Mouse (Mus musculus): ENCODE measurements around the gene Cyp4b1.
"Not testable (repeated sequence)": the region's sequence is repeated elsewhere in the genome, so short reads cannot be mapped to it uniquely, and the experiment has no call there.

Cyp4b1 gene

DNA sequence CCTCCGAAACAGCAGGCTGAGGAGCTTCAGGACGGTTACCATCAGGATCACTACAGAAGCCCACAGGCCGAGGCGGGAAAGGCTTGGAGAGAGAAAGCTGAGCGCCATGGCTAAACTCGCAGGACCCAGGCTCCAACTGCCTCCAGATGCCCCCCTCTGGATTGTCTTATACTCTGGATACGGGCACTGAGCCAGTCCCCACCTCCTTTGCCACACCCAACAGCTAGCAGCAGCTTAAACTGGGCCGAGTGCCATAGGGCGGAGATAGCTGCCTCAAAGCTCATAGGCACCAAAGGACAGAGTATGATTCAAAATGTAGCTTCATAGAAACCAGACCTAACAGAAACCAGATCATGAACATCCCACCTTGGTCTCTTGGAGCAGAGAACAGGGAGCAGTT, at the start of gene Cyp4b1:
TSS of gene Cyp4b1 (minus strand) at position 144 of the 400 bp plus-strand sequence.
- DNase-seq = no peak

DNA sequence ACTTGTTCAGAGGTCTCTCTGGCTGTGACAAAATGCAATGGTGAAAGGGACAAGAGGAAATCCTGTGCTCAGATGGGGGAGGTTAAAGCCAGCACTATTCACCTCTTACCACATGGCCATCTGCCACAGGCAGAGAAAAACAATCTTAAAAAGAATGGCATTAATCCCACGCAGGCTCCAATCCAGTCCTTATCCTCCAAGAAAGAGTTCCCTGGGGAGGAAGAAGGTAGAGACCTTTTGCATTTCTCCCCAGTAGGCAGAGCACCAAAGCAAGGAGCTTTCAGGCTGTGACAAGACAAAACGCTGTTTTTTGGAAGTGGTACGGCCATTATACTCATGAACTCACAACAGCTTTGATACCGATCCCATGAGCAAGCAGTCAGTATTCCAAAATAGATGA, 38.8 kb upstream of the Cyp4b1 start:
- DNase-seq = no peak

DNA sequence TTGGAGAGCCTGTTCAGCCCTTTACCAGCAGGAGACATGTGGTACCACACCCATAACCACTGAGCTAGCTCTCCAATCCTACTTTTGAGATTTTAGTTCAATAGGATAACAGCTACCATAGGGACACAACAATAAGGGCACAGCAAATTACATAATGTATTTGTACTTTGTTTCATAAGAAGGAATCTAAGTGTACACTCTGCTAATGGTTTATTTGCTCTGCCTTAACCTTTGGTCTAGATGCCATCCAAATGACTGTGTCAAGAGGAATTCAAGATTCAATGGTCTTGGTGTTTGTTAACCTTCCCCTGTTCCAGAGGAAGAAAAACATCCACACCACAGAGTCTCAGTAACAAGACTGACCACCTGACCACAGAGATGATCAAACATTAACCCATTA, 11.7 kb upstream of the Cyp4b1 start:
- DNase-seq = no peak

DNA sequence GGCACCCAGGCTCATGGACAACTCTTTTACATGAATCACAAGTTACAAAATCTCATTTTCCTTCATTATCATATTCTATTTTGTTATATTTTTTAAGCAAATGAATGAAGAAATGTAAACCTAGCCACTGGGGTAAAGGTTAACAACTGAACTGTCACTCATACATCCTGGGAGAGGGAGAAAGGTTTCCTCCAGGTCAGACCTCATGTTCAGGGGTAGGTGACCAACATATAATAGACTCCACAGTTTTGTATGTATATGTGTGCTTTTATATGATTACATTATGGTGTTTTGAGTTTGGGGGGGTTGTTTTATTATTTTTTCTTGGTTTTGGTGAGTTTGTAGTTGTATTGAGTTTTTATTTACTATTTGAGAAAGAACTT, 10.3 kb upstream of the Cyp4b1 start:
- no peak for DNase-seq

DNA sequence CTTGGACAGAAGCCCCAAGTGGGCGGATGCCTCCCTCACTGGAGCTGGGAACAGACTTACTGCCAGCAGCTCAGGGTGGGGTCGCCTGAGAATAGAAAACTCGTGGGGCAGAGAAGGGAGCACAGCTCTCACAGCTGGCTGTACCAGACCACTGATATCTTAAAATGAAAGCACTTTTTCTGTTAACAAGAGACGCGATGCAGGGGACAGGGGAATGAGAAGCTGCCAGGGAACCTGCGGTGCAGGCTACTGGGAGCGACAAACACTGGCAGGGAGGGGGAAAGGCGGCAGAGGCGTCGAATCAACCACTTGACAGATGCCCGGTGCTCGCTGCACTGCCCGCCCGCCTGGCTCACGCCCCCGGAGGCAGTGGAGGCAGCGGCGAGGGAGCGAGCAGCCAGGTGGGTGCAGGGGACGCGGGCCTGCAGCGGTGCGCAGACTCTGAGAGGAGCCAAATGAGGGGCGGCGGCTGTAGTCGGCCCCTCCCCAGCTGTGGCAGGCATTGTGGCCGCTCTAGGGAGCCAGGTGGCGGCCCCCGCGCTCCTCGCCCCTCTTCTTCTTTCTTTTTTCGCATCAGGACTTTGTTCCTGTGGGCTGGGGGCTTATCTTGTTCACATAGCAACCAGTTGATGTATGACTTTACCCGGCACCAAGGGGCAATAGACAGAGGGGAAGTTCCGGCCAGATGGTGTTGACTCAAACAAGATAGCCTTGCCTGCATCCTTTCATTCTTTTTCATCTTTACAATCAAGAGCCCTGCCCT, 9.8 kb upstream of the Cyp4b1 start:
- no peak for DNase-seq

DNA sequence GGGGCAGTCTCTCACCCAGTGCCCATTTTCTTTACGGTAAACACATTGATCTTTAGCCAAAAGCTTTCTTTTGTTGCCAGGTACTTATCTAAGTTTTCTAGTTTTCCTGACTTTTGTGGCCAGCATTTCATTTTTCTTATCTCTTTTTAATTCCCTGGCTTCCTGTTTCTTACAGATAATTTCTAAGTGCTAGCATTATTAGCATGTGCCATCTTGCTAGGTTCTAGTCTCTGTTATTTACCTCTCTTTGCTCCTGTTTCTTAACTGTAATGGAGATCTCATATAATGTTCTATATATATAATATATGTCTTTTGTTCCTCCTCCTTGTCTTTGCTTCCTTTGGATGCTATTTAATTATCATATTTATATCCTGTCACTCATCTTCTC, 9.0 kb upstream of the Cyp4b1 start:
- not testable (repeated sequence) for DNase-seq

DNA sequence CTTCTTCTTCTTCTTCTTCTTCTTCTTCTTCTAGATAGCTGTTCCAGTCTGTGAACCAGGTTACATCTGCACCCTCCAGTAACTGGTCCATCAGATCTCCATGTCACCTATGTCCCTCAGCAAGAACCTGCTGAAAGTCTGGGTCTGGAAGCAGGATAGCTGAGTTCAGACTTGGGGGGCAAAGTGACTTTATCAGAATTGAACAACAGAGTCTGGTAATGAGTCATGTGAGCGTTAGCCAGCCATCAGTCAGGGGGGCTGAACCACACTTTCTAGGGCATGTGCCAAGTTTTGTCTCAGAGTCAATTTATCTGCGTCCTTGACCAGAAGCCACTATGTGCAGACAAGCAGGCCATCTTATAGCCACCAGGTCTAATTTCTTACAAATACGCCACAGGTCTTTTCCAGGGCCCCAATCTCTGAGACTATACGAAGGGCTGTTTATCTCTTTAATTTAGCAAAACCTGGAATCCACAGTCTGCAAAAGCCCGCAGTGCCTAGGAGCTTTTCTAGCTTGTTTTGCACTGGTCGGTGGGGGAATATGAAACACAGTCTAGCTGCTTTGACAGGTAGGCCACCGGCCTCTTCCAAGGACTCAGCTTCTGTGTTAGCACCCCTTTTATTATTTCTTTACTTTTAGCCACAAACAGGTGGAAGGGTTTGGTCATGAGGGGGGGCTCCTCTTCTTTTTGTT, 8.5 kb upstream of the Cyp4b1 start:
- not testable (repeated sequence) for DNase-seq

DNA sequence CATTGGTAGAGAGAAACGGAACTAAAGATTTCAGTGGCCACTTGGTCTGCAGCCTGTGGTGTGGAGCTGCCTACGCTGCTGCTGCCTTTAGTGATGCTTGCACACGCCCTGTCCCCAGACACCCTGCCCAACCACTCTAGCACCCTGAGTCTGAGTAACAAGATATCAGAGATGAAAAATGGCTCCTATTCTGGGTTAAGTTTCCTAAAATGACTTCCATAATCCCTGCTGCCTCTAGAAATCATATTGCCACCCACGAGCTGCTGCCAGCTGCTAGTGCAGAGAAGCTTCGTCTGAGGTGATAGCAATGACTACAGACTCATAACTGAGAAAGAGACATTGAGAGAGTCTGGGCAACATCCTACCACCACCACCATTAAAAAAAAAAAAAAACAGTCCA, 3.3 kb upstream of the Cyp4b1 start:
- no peak for DNase-seq

DNA sequence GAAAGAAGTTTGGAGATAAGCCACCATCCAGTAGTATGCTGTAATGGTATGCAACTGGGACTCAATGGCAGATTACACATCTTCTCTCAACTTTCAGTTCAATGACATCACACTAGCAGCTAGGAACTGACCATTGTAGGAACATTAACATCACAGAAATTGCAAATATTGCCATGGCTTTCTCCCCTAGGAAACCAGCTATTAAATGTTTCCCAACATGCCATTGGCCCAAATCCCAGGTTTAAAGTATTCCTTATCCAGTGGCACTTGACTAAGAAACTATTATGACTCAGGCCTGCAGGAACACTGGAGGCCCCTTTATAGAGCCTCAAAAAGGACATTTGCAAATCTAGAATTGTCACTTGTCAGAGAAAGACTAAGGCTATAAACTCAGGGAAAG, 1.8 kb upstream of the Cyp4b1 start:
- no peak for DNase-seq

DNA sequence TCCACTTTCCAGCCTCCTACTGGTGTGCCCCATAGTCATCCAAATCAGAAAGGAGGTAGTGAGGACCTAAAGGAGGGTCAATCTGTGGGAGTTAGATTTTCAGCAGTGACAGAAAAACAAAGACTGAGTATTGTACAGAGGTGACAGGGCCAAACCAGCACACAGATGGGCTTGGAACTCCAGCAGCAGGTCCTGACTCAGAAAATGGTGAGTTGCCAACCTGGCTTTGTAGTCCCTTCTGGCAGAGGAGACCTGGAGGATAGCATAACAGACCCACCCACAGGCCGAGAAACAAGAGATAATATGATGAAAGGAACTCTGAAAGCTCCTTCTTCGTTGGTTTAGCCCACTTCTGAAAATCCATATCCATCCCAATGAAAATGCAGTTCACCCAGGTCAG, 1.2 kb upstream of the Cyp4b1 start:
- no peak for DNase-seq

DNA sequence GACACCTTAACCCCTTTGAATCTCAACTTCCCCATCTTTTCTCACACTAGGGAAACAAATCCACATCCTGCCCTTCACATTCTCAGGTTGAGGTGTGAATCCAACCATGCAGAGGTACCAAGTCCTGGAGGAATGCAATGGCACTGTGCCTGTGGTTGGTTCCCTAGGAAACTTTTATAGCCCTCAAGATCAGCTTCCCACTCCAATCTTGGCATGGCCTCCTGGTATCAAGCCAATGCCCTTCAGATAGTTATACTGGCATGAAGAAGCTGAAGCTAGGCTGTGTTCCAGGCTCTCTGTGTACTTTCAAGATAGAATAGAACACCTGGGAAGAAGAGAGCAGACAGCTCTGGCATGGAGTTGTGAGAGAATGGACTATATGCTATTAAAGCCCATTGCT, 2.2 kb downstream of the Cyp4b1 start:
- no peak for DNase-seq

DNA sequence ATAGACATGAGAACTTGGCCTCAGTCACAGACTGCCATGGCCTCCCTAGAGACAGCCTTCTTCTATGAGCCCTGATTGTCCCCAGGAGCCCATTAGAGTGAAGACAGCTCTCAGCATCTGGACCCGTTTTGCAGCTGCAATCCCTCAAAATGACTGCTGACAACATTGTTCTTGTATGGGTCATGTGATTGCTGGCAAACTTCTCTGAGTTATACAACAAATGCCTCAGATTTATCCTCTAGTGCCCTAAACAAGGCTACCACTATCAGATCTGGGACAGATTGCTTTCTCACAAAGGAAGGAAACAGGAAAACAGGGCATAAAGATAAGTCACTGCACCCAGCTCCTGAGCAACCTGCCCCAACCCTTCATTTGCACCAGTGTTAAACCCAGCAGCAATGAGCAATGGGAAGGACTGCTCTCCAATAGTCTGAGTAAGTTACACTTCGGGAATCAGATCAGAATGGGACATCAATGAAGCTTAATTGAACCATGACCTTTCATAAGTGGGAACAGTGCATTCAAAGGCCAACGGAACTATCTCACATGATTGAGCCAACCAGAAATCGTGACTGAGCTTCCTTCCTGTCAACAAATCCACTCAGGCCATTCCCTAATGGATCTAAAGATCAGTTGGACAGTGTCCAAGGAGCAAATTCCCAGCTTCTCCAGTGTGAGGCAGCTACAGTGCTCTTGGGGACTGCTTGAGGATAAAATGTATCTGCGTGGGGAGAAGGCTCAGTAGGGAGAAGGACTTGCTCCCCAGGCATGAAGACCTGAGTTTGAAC, 4.4 kb downstream of the Cyp4b1 start:
- DNase-seq = no peak

DNA sequence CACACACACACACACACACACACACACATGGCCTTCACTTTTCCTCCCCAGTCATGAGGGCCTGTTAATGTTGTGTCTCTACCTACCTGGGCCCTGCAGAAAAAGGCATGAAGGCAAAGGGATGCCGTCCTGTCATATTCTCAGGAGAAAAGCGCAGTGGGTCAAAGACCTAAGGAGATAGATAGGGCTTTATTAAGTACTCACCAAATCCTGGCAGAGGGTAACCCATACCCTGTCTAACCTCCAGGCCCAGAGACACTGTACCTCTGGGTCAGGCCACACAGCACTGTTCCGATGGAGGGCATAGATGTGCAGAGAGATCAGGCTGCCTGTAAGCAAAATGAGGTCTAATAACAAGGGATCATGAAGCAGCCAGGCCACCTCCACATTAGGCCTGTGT, 22.0 kb downstream of the Cyp4b1 start:
- not testable (repeated sequence) for DNase-seq

DNA sequence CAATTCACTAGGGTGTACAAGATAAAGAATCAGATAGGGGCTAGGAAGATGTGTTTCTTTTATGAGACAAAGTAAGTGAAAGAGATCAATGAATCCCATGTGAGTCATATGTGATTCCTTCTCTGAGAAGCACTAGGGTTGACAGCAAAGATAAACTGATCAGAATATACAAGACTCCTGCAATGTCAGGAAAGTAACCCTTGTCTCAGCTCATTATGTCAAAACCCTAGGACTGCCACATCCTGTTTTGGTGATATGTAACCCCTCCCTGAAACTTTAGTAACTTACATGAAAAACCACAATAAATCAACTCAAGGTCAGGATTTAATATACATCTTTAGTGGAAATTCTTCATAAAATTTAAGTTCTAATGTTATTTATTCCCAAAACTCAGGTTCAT, 33.5 kb downstream of the Cyp4b1 start:
- no peak for DNase-seq

DNA sequence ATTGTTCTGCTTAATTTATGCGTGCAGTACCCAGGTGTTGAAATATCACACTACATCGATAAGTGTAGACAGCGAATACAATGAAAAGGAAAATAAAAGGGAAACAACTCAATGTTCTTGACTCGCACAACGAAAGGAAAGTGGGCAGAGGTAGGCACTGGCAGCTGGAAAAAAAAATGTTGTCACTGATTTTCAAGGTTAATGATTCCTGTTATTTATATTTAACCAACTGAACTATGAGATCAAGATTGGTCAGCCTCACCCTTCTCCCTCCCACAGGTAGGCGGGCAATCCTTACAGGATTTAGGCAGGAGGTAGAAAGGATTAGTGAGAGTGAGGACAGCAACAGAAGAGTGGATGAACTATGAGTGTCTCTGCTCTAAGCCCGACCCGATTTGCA, 46.9 kb downstream of the Cyp4b1 start, which contains the start of gene Cyp4a32:
TSS of gene Cyp4a32 (plus strand) at position 359 of the 400 bp plus-strand sequence.
- not testable (repeated sequence) for DNase-seq

DNA sequence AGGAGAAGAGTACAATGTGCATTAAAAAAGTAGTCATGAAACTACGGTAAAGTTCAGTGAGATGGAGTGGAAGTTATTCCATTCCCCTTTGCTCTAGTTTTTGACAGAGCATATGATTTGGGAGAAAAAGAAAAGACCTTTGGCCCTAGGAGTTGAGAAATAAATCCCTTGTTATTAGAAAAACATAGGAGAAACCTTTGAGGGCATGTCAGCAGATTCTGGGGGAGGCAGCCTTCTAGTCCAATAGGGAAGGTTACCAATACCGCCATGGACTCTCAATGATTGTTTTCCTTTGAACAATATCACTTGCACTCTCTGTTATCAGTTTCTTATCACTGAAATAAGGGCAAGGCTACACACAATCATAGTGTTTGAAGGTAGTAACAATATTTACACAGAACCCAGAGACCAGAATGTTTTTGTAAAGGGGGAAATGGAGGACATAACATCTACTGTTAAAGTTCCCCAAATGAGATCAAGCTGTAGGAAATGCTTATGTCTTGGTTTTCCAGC, 50.6 kb downstream of the Cyp4b1 start:
- DNase-seq = no peak

DNA sequence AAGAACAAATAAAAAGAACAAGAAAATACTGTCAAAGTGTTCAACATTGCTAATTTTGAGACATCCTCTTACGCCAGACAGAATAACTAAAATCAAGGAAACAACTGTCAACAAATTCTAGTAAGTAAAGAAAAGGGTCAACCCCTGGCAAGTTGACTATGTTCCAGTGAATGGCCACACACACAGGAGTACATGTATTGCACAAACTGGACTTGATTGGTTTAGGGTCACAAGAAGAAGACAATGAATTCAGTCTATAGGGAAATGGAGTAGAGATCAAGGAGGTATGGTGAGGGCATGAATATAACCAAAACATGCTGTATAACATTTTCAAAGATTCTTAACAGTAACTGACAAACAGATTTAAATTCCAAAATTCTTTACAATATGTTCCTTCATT, 51.2 kb downstream of the Cyp4b1 start:
- DNase-seq = no peak

DNA sequence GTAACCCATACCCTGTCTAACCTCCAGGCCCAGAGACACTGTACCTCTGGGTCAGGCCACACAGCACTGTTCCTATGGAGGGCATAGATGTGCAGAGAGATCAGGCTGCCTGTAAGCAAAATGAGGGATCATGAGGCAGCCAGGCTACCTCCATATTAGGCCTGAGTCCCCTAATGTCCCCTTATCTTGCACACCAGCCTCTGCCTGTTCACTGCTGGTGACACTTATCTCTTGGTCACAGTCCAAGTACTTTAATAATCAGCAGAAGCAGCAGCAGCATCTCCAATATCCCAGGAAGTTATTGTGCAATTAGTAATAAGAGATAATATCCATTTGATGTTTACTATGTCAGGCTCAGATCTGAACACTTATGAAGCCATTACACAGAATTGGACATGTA, 64.5 kb downstream of the Cyp4b1 start:
- no peak for DNase-seq

DNA sequence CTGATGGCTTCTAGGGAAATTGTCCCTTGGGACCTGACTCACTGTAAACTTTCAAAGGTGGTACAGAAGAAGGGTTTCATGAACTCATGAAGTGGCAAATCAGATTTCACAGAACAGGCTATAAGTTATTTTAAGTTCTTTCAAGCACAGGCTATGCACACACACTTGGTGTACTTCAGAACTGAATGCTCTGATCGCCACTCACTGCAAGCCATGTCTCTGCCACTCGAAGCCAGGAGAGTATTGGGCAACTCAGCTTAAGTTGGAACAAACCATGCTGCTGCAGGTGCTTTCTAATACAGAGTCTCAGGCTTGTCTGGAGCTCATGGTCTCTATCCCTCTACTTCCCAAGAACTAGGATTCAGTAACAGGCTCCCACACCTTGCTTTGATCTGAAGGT, 71.7 kb downstream of the Cyp4b1 start:
- DNase-seq = no peak

DNA sequence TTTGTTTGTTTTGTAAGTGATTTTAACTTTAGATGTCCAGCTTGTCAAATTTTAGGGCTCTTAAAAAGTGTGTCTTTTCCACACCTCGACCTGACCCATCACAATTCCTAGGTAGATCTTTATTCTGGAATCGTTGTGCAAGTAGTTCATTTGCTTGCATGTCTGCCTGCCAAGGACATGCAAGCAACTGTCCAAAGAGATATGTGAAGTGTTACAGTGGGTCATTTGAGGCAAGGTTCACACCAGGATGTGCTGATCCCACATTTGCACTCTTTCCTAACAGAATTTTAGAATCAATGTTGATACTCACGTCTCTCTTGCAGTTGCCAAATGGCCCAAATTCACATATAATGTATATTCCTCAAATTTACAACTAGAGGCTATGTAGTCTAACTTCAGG, 72.3 kb downstream of the Cyp4b1 start:
- no peak for DNase-seq
